Mouse (Mus musculus) hindbrain, embryonic 12.5 days (tissue): ENCODE measurements around the gene Leng8. TPM values are rescaled to one million over a fixed set of nuclear protein-coding genes. Genes with fewer than 3 reads are reported as not detected.

Source experiments
- ATAC-seq: fragments of 200-750 bp; cut with Nextera tagmentation; 2 replicates; pipeline ENCODE4 v1.8.0; 2017; ENCODE audit warnings: moderate TSS enrichment; ENCODE audit not compliant: low FRiP score
- H3K27ac ChIP-seq: fragments of 300-500 bp; sonication (generic); 2 replicates; pipeline ENCODE4 v1.5.1; 2016; ENCODE audit warnings: mild to moderate bottlenecking
- H3K27me3 ChIP-seq: fragments of 300-500 bp; sonication (generic); 2 replicates; pipeline ENCODE4 v1.6.1; 2016; ENCODE audit warnings: mild to moderate bottlenecking
- H3K36me3 ChIP-seq: fragments of 300-500 bp; sonication (generic); 2 replicates; pipeline ENCODE4 v1.6.1; 2016; ENCODE audit warnings: mild to moderate bottlenecking
- H3K4me1 ChIP-seq: fragments of 300-500 bp; sonication (generic); 2 replicates; pipeline ENCODE4 v1.6.1; 2016
- H3K4me2 ChIP-seq: fragments of 300-500 bp; sonication (generic); replicated peaks from 2 replicates; pipeline ENCODE4 v1.6.1; 2016; ENCODE audit warnings: mild to moderate bottlenecking
- H3K4me3 ChIP-seq: fragments of 300-500 bp; sonication (generic); 2 replicates; pipeline ENCODE4 v1.5.1; 2016; ENCODE audit warnings: mild to moderate bottlenecking
- H3K9ac ChIP-seq: fragments of 300-500 bp; sonication (generic); 2 replicates; pipeline ENCODE4 v1.6.1; 2016; ENCODE audit warnings: mild to moderate bottlenecking, moderate library complexity
- H3K9me3 ChIP-seq: fragments of 300-500 bp; sonication (generic); replicated peaks from 2 replicates; pipeline ENCODE4 v1.6.1; 2016; ENCODE audit warnings: mild to moderate bottlenecking
- WGBS: fragments of 180-500 bp; shearing (Covaris S2); methylation state at CpG from one replicate; pipeline ENCODE4 v1.1.7; 2016; 5-methylcytosine and 5-hydroxymethylcytosine counted together
- polyA plus RNA-seq: library from polyadenylated mRNA; unstranded; fragments of >200 nt; fragmentation: Nextera tagmentation; extraction: Ambion mirVana; gene quantifications from 2 replicates; pipeline ENCODE4 v1.2.1, GENCODE M21; 2016

Leng8 gene
- polyA plus RNA-seq, 1 experiment from 2014 or later, result 115 TPM

GRCm38 (mm10) chr7:4143506-4143905, 6.7 kb downstream of the Leng8 start:
- Histone ChIP-seq H3K4me1 (peaks cover 12% of the 10 kb centered on the region), H3K36me3 (peaks cover 97% of the 10 kb centered on the region), H3K27me3 (no peaks in the 10 kb centered on the region), H3K9ac (no peak overlapping the region), H3K27ac (no peak overlapping the region), H3K4me3 (no peak overlapping the region), H3K4me2 (no peak overlapping the region), H3K9me3 (no peaks in the 10 kb centered on the region)
- ATAC-seq, result no peak
- 93% methylated on average over 19 of the region's 19 CpGs for WGBS

GRCm38 (mm10) chr7:4144046-4144445, 7.2 kb downstream of the Leng8 start:
- no peak for ATAC-seq
- Histone ChIP-seq H3K9me3 (no peaks in the 10 kb centered on the region), H3K36me3 (peaks cover 95% of the 10 kb centered on the region), H3K9ac (no peak overlapping the region), H3K4me1 (peaks cover 14% of the 10 kb centered on the region), H3K27me3 (no peaks in the 10 kb centered on the region), H3K27ac (no peak overlapping the region), H3K4me3 (no peak overlapping the region), H3K4me2 (no peak overlapping the region)
- 96% methylated on average over 13 of the region's 13 CpGs for WGBS

- no peak overlapping the region for H3K4me3 ChIP-seq
- 94% methylated on average over 20 of the region's 20 CpGs for WGBS
- H3K9ac ChIP-seq, result no peak overlapping the region
- H3K9me3 ChIP-seq, result no peaks in the 10 kb centered on the region
- H3K4me2 ChIP-seq, result no peak overlapping the region
- no peaks in the 10 kb centered on the region for H3K27me3 ChIP-seq
- H3K4me1 ChIP-seq, result peaks cover 14% of the 10 kb centered on the region
- no peak for ATAC-seq
- H3K27ac ChIP-seq, result no peak overlapping the region
- H3K36me3 ChIP-seq, result peaks cover 85% of the 10 kb centered on the region
Measured at GRCm38 (mm10) chr7:4144766-4145551, 8.1 kb downstream of the Leng8 start.

GRCm38 (mm10) chr7:4145552-4146190, 8.8 kb downstream of the Leng8 start:
- no peak for ATAC-seq
- H3K4me3 ChIP-seq, result no peak overlapping the region
- 72% methylated on average over 6 of the region's 6 CpGs for WGBS
- H3K27ac ChIP-seq, result no peak overlapping the region
- no peak overlapping the region for H3K4me2 ChIP-seq
- H3K4me1 ChIP-seq, result peaks cover 22% of the 10 kb centered on the region
- H3K27me3 ChIP-seq, result peaks cover 3% of the 10 kb centered on the region
- peaks cover 78% of the 10 kb centered on the region for H3K36me3 ChIP-seq
- no peak overlapping the region for H3K9ac ChIP-seq
- no peaks in the 10 kb centered on the region for H3K9me3 ChIP-seq

- ATAC-seq, result no peak
- no peak overlapping the region for H3K27ac ChIP-seq
- H3K4me1 ChIP-seq, result peaks cover 30% of the 10 kb centered on the region
- WGBS, result 93% methylated on average over 23 of the region's 23 CpGs
- no peak overlapping the region for H3K4me3 ChIP-seq
- no peak overlapping the region for H3K4me2 ChIP-seq
- no peaks in the 10 kb centered on the region for H3K9me3 ChIP-seq
- H3K36me3 ChIP-seq, result peaks cover 70% of the 10 kb centered on the region
- no peak overlapping the region for H3K9ac ChIP-seq
- peaks cover 11% of the 10 kb centered on the region for H3K27me3 ChIP-seq
Measured at GRCm38 (mm10) chr7:4146241-4147180, 9.7 kb downstream of the Leng8 start.

GRCm38 (mm10) chr7:4147371-4147770, 10.5 kb downstream of the Leng8 start:
- Histone ChIP-seq H3K27me3 (peaks cover 20% of the 10 kb centered on the region), H3K9me3 (no peaks in the 10 kb centered on the region), H3K36me3 (peaks cover 61% of the 10 kb centered on the region), H3K4me2 (no peak overlapping the region), H3K4me3 (no peak overlapping the region), H3K9ac (no peak overlapping the region), H3K27ac (no peak overlapping the region), H3K4me1 (peaks cover 31% of the 10 kb centered on the region)
- ATAC-seq, result no peak
- 89% methylated on average over 20 of the region's 20 CpGs for WGBS

GRCm38 (mm10) chr7:4147836-4148235, 11.0 kb downstream of the Leng8 start:
- no peak for ATAC-seq
- 89% methylated on average over 4 of the region's 4 CpGs for WGBS
- Histone ChIP-seq H3K27ac (no peak overlapping the region), H3K4me1 (peaks cover 31% of the 10 kb centered on the region), H3K9me3 (no peaks in the 10 kb centered on the region), H3K9ac (peak overlapping the region; percentile 74; the same call in 1 of the 2 replicates), H3K4me2 (0 out of 2 replicates have a peak overlapping the region, but pooled peaks have one; percentile 80), H3K36me3 (peaks cover 57% of the 10 kb centered on the region), H3K4me3 (no peak overlapping the region), H3K27me3 (peaks cover 24% of the 10 kb centered on the region)

GRCm38 (mm10) chr7:4148341-4149208, 11.7 kb downstream of the Leng8 start:
- Histone ChIP-seq H3K9ac (peak overlapping the region; percentile 74), H3K27me3 (peaks cover 24% of the 10 kb centered on the region), H3K9me3 (no peaks in the 10 kb centered on the region), H3K4me3 (peak overlapping the region; percentile 67), H3K4me1 (peaks cover 31% of the 10 kb centered on the region), H3K4me2 (peak overlapping the region; percentile 80), H3K27ac (peak overlapping the region; percentile 84), H3K36me3 (peaks cover 49% of the 10 kb centered on the region)
- ATAC-seq, result peak; percentile 38
- 25% methylated on average over 18 of the region's 18 CpGs for WGBS

- no peaks in the 10 kb centered on the region for H3K9me3 ChIP-seq
- peaks cover 26% of the 10 kb centered on the region for H3K27me3 ChIP-seq
- H3K36me3 ChIP-seq, result peaks cover 41% of the 10 kb centered on the region
- H3K9ac ChIP-seq, result peak overlapping the region; percentile 74
- H3K27ac ChIP-seq, result peak overlapping the region; percentile 84
- H3K4me2 ChIP-seq, result peak overlapping the region; percentile 80
- WGBS, result under 1% methylated on average over 64 of the region's 64 CpGs
- ATAC-seq, result peak; percentile 69
- peaks cover 31% of the 10 kb centered on the region for H3K4me1 ChIP-seq
- H3K4me3 ChIP-seq, result peak overlapping the region; percentile 67
Measured at GRCm38 (mm10) chr7:4149209-4150054, 12.6 kb downstream of the Leng8 start.

- H3K36me3 ChIP-seq, result peaks cover 34% of the 10 kb centered on the region
- H3K27ac ChIP-seq, result peak within 1 kb of the TSS; percentile 84
- ATAC-seq, result peak; percentile 31
- H3K4me1 ChIP-seq, result peaks cover 31% of the 10 kb centered on the region
- WGBS, result 2% methylated on average over 14 of the region's 14 CpGs
- H3K9ac ChIP-seq, result peak within 1 kb of the TSS; percentile 74
- H3K4me3 ChIP-seq, result peak within 1 kb of the TSS; percentile 67
- peak within 1 kb of the TSS; percentile 80 for H3K4me2 ChIP-seq
- H3K9me3 ChIP-seq, result no peaks in the 10 kb centered on the region
- H3K27me3 ChIP-seq, result peaks cover 26% of the 10 kb centered on the region
Measured at GRCm38 (mm10) chr7:4150059-4150541, 13.3 kb downstream of the Leng8 start, which contains the start of gene Leng9. Gene Leng9, minus strand, starts transcription at chr7:4150374.
